Mouse (Mus musculus) embryo, embryonic 10.5 days (tissue): ENCODE data around the gene Tgm6.

Source experiments
- DNase-seq: peaks from one replicate; pipeline ENCODE4 v3.0.0-alpha.2; 2015; ENCODE audit warnings: low spot score

Tgm6 gene

DNA sequence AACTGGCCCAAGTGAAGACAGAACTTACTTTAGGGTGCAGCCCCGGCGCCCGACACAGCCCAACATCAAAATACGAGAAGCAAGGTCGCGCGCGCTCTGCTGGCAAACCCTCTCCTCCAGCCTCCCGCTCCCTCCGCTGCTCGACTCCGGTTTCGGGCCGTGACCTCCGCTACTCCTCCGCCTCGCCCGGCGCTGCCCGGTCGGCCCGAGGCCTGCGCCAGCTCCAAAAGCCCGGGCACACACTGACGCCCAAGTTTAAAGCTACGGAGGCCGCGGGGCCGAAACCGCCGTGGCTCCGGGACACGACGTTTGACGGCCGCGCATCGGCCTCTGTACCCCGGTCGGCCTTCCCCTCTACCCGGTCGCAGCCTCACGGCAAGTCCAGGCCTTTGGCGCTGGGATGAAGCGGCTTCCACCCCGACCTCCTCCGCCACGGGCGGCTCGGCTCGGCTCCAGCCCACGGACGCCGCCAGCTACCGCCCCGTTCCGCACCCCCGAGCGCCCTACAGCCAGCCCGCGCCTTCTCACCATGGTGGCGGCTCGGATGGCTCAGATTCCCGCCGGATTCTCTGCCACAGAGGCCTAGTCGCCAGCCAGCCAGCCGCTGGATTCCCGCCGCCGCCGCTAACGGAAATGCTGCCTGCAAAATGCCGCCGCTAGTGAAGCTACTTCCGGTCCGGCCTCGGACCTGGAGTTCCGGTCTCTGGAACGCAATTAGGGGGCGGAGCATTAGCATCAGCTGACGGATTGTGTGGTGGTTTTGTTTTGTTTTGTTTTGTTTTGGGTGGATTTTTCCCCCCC, 66.7 kb downstream of the Tgm6 start, which contains the start of gene Snrpb:
Gene Snrpb, minus strand, starts transcription at position 698 of the 801 bp plus-strand sequence.
- DNase-seq = peak; percentile 97

DNA sequence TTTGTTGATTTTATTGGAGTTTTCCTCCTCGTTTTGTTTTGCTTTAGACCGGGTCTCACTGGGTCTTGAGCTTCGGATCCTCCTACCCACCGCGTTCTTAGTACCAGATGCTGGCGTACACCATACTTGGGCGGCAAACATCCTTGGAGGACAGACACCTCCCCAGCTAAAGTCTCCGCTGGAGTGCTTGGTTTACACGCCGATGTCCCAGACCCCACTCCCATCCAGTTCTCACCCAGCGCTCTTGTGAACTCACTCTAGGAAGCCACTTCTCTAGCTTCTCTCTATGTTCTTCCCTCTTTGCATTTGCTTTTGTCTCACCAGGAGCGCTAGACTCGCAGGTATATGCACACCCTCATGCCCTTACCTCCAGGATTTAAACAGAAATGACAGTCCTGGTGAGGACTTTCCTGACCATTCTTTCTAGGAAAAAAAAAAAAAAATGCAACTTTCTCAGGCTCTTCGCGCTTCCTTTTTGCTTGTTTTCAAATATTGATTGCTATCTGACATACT, 67.3 kb downstream of the Tgm6 start:
- no peak for DNase-seq

DNA sequence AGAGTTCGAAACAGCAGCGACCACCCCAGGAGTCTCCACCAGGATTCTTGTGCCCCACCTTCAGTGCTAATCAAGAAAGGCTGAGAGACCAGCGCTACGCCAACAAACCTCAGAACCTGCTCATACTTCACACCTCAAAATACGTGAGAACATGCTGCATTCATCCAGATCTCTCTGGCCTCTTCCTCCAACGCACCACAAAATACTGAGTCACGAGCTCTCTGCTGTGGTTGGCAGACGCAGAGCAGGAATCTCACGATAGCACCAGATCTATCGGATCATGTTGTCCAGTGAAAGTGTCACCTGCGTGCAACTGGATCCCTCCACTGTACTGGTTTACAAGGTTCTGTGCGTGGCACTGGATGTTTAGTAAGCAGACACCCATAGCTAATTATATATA, 76.2 kb downstream of the Tgm6 start:
- DNase-seq = no peak

DNA sequence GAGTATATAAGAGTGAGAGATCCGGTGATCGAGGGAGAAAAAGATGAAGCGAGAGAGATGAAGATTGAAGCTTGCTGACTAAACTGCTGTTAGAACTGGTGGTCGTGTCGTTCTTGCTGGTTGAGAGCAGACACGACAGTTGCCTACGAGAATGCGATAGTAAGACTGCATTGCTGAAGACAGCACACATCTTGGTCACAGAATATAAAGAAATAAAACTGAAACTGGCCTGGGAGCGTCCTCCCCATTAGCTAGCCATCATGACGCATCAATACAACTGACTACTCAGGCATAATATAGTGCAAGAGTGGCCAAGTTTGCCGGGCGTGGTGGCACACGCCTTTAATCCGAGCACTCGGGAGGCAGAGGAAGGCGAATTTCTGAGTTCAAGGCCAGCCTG, 82.7 kb downstream of the Tgm6 start, which contains the start of gene Tmc2:
Gene Tmc2, plus strand, starts transcription at position 301 of the 400 bp plus-strand sequence.
- DNase-seq = no peak

DNA sequence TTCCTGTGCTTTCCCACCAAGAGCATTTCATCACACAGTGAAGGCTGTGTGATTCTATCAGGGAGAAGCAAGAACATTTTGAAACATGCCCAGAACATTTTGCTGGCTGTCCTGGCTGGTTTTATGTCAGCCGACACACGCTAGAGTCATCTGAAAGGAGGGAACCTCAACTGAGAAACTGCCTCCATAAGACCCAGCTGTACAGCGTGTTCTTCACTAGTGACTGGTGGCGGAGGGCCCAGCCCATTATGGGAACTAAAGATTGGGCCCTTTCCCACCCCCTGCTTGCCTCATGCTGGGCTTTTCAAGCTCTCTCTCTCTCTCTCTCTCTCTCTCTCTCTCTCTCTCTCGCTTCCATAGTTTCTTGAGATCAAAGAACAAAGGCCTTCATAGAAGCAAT, 88.7 kb downstream of the Tgm6 start:
- no peak for DNase-seq
